Comparison of ENCODE assay signal across 9 mouse cellular contexts in the genomic region with DNA sequence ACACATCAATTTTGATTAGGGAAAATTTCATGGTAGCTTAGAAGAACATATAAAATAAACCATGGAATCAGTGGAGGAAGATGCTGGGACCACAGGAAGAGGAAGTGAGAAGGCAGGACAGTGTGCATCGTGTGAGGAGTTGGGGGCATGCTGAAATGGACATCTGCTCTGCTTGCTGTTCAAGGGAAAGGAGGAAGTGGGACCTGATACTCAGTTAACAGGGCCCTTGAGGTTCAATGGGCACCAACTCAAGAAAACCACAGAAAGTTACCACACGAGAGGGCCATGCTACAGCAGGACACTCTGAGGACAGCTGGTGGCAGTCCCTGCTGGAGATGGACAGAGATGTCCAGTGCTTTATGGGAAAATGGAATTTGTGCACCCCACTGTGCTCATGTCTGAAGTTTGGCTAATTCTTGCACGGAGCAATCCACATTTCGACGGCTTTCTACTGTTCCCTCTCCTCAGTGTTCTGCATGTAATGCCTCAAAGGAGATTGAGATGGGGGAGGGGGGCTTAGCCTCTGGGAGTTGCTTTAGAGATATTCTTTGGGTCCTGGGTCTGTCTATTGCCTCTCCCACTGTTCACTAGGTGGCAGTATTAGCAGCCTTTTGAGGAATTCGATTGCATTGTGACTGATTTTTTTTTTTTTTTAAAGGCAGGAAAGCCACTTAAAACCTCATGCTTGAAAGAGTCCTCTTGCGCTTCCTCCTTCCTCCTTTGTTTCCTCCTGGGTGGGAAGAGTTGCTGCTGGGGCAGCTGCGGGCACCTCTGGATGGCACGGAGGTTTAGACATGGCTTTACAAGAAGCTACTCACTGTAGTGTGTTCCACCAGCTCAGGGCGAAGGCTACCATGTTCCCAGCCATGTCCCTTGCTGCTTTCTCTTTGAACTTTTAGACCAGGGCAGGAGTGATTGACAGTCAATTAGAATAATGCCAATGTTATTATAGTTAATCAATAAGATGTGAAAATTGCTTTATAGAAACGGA.
DNase-seq lines count a peak whose midpoint lies in the region; ATAC-seq and TF ChIP-seq lines count a peak whose summit lies in the region.
"Had no signal": no experiment of that assay in that cellular context is flagged by ENCODE, and none has a peak within 500 bp of the region (broad histone marks: within the 10 kb centered on the region; RNA-seq: fewer than 3 reads in every experiment).

No protein-coding gene starts in this region.

- TF ChIP-seq EP300 in heart, postnatal 0 days (IDR thresholded peaks at IDR 0.05; ENCODE audit: low read depth) = no peak

- no peak overlapping the region for H3K9ac ChIP-seq in heart, postnatal 0 days (replicated peaks; ENCODE audit: low read depth, low read length)
- H3K9ac ChIP-seq: embryonic facial prominence, embryonic 13.5 days had no signal

- 45% methylated on average over 11 of the region's 11 CpGs for WGBS in heart, postnatal 0 days
- 50% methylated on average over 11 of the region's 11 CpGs for WGBS in limb, embryonic 10.5 days

- peak; percentile 45; the same call in 1 of the 2 replicates for ATAC-seq in heart, postnatal 0 days (ENCODE audit: insufficient read depth, low read depth)
- 0 out of 2 replicates have a peak, but pooled peaks have one; percentile 30 for ATAC-seq in monocyte, adult 5-6 weeks (replicated peaks; ENCODE audit: insufficient number of reproducible peaks, low FRiP score, low TSS enrichment, poor library complexity, severe bottlenecking)
- ATAC-seq in erythroblast, adult 5-6 weeks (replicated peaks; ENCODE audit: low FRiP score, poor library complexity, severe bottlenecking) = no peak

- no peak overlapping the region for H3K4me3 ChIP-seq in heart, postnatal 0 days (ENCODE audit: low read depth, low read length)
- H3K4me3 ChIP-seq in limb, embryonic 10.5 days = no peak overlapping the region
- H3K4me3 ChIP-seq: embryonic facial prominence, embryonic 13.5 days had no signal

- no peaks in the 10 kb centered on the region for H3K9me3 ChIP-seq in heart, postnatal 0 days (replicated peaks; ENCODE audit: control insufficient read depth, low read length)
- no peaks in the 10 kb centered on the region for H3K9me3 ChIP-seq in limb, embryonic 10.5 days (replicated peaks)
- H3K9me3 ChIP-seq: embryonic facial prominence, embryonic 13.5 days had no signal

- H3K27ac ChIP-seq in heart, postnatal 0 days (ENCODE audit: low read depth) = no peak overlapping the region
- H3K27ac ChIP-seq in limb, embryonic 10.5 days = peak overlapping the region; percentile 56; the same call in 1 of the 2 replicates
- H3K27ac ChIP-seq: embryonic facial prominence, embryonic 13.5 days had no signal

- no peaks in the 10 kb centered on the region for H3K27me3 ChIP-seq in heart, postnatal 0 days (ENCODE audit: control insufficient read depth, insufficient read depth, low read length)
- no peaks in the 10 kb centered on the region for H3K27me3 ChIP-seq in limb, embryonic 10.5 days (ENCODE audit: low read depth, poor library complexity, severe bottlenecking)
- H3K27me3 ChIP-seq: embryonic facial prominence, embryonic 13.5 days had no signal

- peak; percentile 73 for TF ChIP-seq CTCF in heart, postnatal 0 days (IDR thresholded peaks at IDR 0.05; ENCODE audit: low read depth)

- H3K4me2 ChIP-seq in heart, postnatal 0 days (ENCODE audit: low read depth, low read length) = no peak overlapping the region
- H3K4me2 ChIP-seq: embryonic facial prominence, embryonic 13.5 days had no signal

- peak; percentile 30 to 37 for DNase-seq in right cerebral cortex, adult 2 months (ENCODE audit: low spot score in 2 of 2)
- DNase-seq in right cerebral cortex, postnatal 36 days (ENCODE audit: low spot score in 2 of 2) = no peak
- DNase-seq in embryo, embryonic 10.5 days (ENCODE audit: low spot score) = peak; percentile 90
- peak; percentile 72 for DNase-seq in heart, postnatal 0 days (ENCODE audit: low spot score)
- DNase-seq in limb, embryonic 10.5 days (ENCODE audit: low spot score) = no peak
- DNase-seq in spleen, postnatal 10 days (ENCODE audit: low spot score in 2 of 2) = no peak

- peaks cover 15% of the 10 kb centered on the region for H3K4me1 ChIP-seq in heart, postnatal 0 days (ENCODE audit: control insufficient read depth, insufficient read depth)
- 0 out of 2 replicates have a peak, but pooled peaks cover 3% of the 10 kb centered on the region for H3K4me1 ChIP-seq in limb, embryonic 10.5 days

- no peaks in the 10 kb centered on the region for H3K36me3 ChIP-seq in heart, postnatal 0 days (replicated peaks; ENCODE audit: control insufficient read depth, insufficient read depth, low read length)
- H3K36me3 ChIP-seq in limb, embryonic 10.5 days = no peaks in the 10 kb centered on the region
- H3K36me3 ChIP-seq: embryonic facial prominence, embryonic 13.5 days had no signal

Comparison
In these comparisons a context has a peak if more than half of its experiments do, and no peak if none do; other contexts are left out.
1. DNase-seq: peak in right cerebral cortex, adult 2 months (2 of 2), embryo, embryonic 10.5 days (single experiment) and heart, postnatal 0 days (single experiment); none in right cerebral cortex, postnatal 36 days (0 of 2), limb, embryonic 10.5 days (single experiment) and spleen, postnatal 10 days (0 of 2).